Mouse (Mus musculus): Measurements from ENCODE around the gene Fbxl17. TPM values are rescaled to one million over a fixed set of nuclear protein-coding genes. Genes with fewer than 3 reads are reported as not detected.

Gene Fbxl17
- total and polyA plus RNA-seq, 3 experiments, result 5.0 to 9.7 TPM; not detected in 1

DNA sequence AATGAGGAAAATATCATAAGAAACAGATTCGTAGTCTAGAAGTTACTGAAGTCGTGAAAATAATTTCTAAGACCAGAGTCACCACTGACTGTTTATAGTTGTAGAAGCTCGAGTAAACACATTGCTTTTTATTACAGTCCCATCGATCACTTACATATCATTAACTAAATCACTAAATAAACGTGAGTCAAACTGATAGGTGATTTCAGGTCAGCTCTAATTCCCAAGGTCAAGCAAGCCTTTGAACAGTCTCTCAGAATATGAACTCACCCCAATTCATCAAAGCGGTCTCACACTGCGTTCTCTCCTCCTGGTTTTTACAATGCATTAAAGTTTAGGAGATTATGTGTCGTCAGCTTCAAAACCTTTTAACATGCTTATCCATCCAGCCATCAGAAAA, 423.2 kb downstream of the Fbxl17 start:
- H3K9me3 ChIP-seq (replicated peaks; ENCODE audit: insufficient read depth, low read length), result no peaks in the 10 kb centered on the region
- no peak overlapping the region for H3K4me3 ChIP-seq (ENCODE audit: control insufficient read depth in 1 of 2, insufficient read depth in 1 of 2, low read depth in 2 of 2, low read length in 2 of 2)
- no peak overlapping the region for H3K27ac ChIP-seq (ENCODE audit: control insufficient read depth, low read depth, low read length)
- no peak for DNase-seq (ENCODE audit: low read depth, low spot score)
- H3K36me3 ChIP-seq (ENCODE audit: control insufficient read depth in 1 of 2, insufficient read depth in 2 of 2, low read length in 2 of 2), result no peaks in the 10 kb centered on the region
- H3K9ac ChIP-seq (ENCODE audit: control insufficient read depth, low read depth, low read length, poor library complexity, severe bottlenecking), result no peak overlapping the region
- H3K27me3 ChIP-seq (ENCODE audit: control insufficient read depth in 1 of 2, insufficient read depth in 2 of 2, low read length in 2 of 2), result no peaks in the 10 kb centered on the region
- no peaks in the 10 kb centered on the region for H3K4me1 ChIP-seq (ENCODE audit: control insufficient read depth in 1 of 2, insufficient read depth in 2 of 2, low read length in 2 of 2)
- TF ChIP-seq SIN3A (IDR thresholded peaks at IDR 0.05; ENCODE audit: low read length) (no peak), MEF2A (IDR thresholded peaks at IDR 0.05; ENCODE audit: extremely low read depth, insufficient replicate concordance, low read depth, low read length, poor library complexity, severe bottlenecking) (no peak), MXI1 (IDR thresholded peaks at IDR 0.05; ENCODE audit: low read depth, low read length) (no peak), HCFC1 (IDR thresholded peaks at IDR 0.05; ENCODE audit: low read depth, low read length) (no peak), BHLHE40 (IDR thresholded peaks at IDR 0.05; ENCODE audit: borderline replicate concordance, low read depth, low read length) (no peak), E2F4 (IDR thresholded peaks at IDR 0.05; ENCODE audit: borderline replicate concordance, low read depth, low read length) (no peak), ZC3H11A (IDR thresholded peaks at IDR 0.05; ENCODE audit: low read depth, low read length) (no peak), ZNF384 (IDR thresholded peaks at IDR 0.05; ENCODE audit: low read depth, low read length) (no peak), USF1 (IDR thresholded peaks at IDR 0.05; ENCODE audit: low read depth, low read length) (no peak), USF2 (IDR thresholded peaks at IDR 0.05; ENCODE audit: borderline replicate concordance in 1 of 2, insufficient read depth in 1 of 2, low read depth in 1 of 2, low read length in 2 of 2) (no peak), CHD2 (IDR thresholded peaks at IDR 0.05; ENCODE audit: low read length) (no peak), MAX (IDR thresholded peaks at IDR 0.05; ENCODE audit: low read length) (no peak)
- no peaks in the 10 kb centered on the region for H3K79me2 ChIP-seq (ENCODE audit: control insufficient read depth, insufficient read depth, low read length, poor library complexity)

DNA sequence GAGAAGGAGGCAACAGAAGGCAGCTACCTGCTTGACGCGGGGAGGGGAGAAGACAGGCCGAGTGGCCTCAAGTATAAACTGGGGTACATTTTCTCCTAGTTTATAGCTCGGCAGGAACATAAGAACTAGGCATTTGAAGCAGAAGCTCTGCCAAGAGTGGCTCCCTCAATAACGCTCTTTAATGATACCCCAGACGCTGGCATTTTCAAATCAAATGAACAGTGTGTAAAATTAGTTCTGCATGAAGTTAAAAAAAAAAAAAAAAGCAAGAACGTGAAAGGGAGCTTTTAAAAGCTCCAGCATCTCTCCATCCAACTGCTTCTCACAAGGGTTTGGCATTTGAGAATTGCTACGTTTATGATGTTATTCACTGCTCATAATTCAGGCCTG, 423.8 kb downstream of the Fbxl17 start:
- Histone ChIP-seq H3K9ac (ENCODE audit: control insufficient read depth, low read depth, low read length, poor library complexity, severe bottlenecking) (no peak overlapping the region), H3K9me3 (replicated peaks; ENCODE audit: insufficient read depth, low read length) (no peaks in the 10 kb centered on the region), H3K4me1 (ENCODE audit: control insufficient read depth in 1 of 2, insufficient read depth in 2 of 2, low read length in 2 of 2) (no peaks in the 10 kb centered on the region), H3K27ac (ENCODE audit: control insufficient read depth, low read depth, low read length) (no peak overlapping the region), H3K27me3 (ENCODE audit: control insufficient read depth in 1 of 2, insufficient read depth in 2 of 2, low read length in 2 of 2) (no peaks in the 10 kb centered on the region), H3K79me2 (ENCODE audit: control insufficient read depth, insufficient read depth, low read length, poor library complexity) (no peaks in the 10 kb centered on the region), H3K4me3 (ENCODE audit: control insufficient read depth in 1 of 2, insufficient read depth in 1 of 2, low read depth in 2 of 2, low read length in 2 of 2) (no peak overlapping the region), H3K36me3 (ENCODE audit: control insufficient read depth in 1 of 2, insufficient read depth in 2 of 2, low read length in 2 of 2) (no peaks in the 10 kb centered on the region)
- TF ChIP-seq MYC (IDR thresholded peaks at IDR 0.05; ENCODE audit: low read depth, low read length) (no peak), E2F4 (IDR thresholded peaks at IDR 0.05; ENCODE audit: borderline replicate concordance, low read depth, low read length) (no peak), SMC3 (IDR thresholded peaks at IDR 0.05; ENCODE audit: low read depth, low read length) (no peak), ZNF384 (IDR thresholded peaks at IDR 0.05; ENCODE audit: low read depth, low read length) (no peak), MXI1 (IDR thresholded peaks at IDR 0.05; ENCODE audit: low read depth, low read length) (no peak), POLR2A (IDR thresholded peaks at IDR 0.05; ENCODE audit: control insufficient read depth in 1 of 2, insufficient read depth in 1 of 2, low read depth in 1 of 2, low read length in 2 of 2, poor library complexity in 1 of 2) (no peak), USF1 (IDR thresholded peaks at IDR 0.05; ENCODE audit: low read depth, low read length) (no peak), MEF2A (IDR thresholded peaks at IDR 0.05; ENCODE audit: extremely low read depth, insufficient replicate concordance, low read depth, low read length, poor library complexity, severe bottlenecking) (no peak), POLR2AphosphoS2 (IDR thresholded peaks at IDR 0.05; ENCODE audit: low read length) (no peak), MAZ (IDR thresholded peaks at IDR 0.05; ENCODE audit: low read depth, low read length) (no peak), MAX (IDR thresholded peaks at IDR 0.05; ENCODE audit: low read length) (no peak), MAFK (IDR thresholded peaks at IDR 0.05; ENCODE audit: borderline replicate concordance, low read depth, low read length) (no peak), SIN3A (IDR thresholded peaks at IDR 0.05; ENCODE audit: low read length) (no peak), TAL1 (IDR thresholded peaks at IDR 0.05; ENCODE audit: low read length) (no peak), HCFC1 (IDR thresholded peaks at IDR 0.05; ENCODE audit: low read depth, low read length) (no peak), GATA1 (IDR thresholded peaks at IDR 0.05; ENCODE audit: low read depth, low read length) (no peak)
- no peak for DNase-seq (ENCODE audit: low read depth, low spot score)

Measured in MEL (cell line).